Mouse (Mus musculus) large intestine, adult 2 months (tissue): ENCODE data around the gene Ric1. TPM values are rescaled to one million over a fixed set of nuclear protein-coding genes. Genes with fewer than 3 reads are reported as not detected.

Source experiments
- DNase-seq: peaks from one replicate; pipeline ENCODE4 v3.0.0-alpha.2; 2012; ENCODE audit warnings: low read depth, low spot score
- WGBS: fragments of 180-500 bp; shearing (Covaris S2); methylation state at CpG from one replicate; pipeline ENCODE4 v1.1.7; 2018; 5-methylcytosine and 5-hydroxymethylcytosine counted together
- polyA plus RNA-seq: library from polyadenylated mRNA; depleted of rRNA; stranded (reverse); fragments of >200 nt; gene quantifications from 2 replicates; pipeline ENCODE4 v1.2.3, GENCODE M21; 2012; rRNA removed

Ric1 gene
- 4.9 and 9.8 TPM in 2 replicates for polyA plus RNA-seq

- DNase-seq: no peak
- WGBS: 1% methylated on average over 80 of the region's 80 CpGs
Observed at GRCm38 (mm10) chr19:29521637-29522435, at the start of gene Ric1. Gene Ric1, plus strand, starts transcription at chr19:29522282.

GRCm38 (mm10) chr19:29472424-29472823 lies 49.7 kb upstream of the Ric1 start:
- WGBS: 42% methylated on average over 8 of the region's 8 CpGs
- DNase-seq: no peak

GRCm38 (mm10) chr19:29472946-29473345 lies 49.1 kb upstream of the Ric1 start:
- 57% methylated on average over 5 of the region's 5 CpGs for WGBS

GRCm38 (mm10) chr19:29474803-29475202 lies 47.3 kb upstream of the Ric1 start:
- WGBS: 39% methylated on average over 2 of the region's 2 CpGs
- DNase-seq: no peak

More at GRCm38 (mm10) chr19:29472946-29473345, 49.1 kb upstream of the Ric1 start:
- DNase-seq: no peak

- DNase-seq: peak; percentile 77
- 21% methylated on average over 4 of the region's 4 CpGs for WGBS
Observed at GRCm38 (mm10) chr19:29475210-29475620, 46.9 kb upstream of the Ric1 start.

- DNase-seq: no peak
- WGBS: 19% methylated on average over 4 of the region's 4 CpGs
Observed at GRCm38 (mm10) chr19:29478598-29478997, 43.5 kb upstream of the Ric1 start.

- WGBS: 73% methylated on average over 6 of the region's 6 CpGs
Observed at GRCm38 (mm10) chr19:29481578-29481977, 40.5 kb upstream of the Ric1 start.

GRCm38 (mm10) chr19:29482148-29482547 lies 39.9 kb upstream of the Ric1 start:
- no peak for DNase-seq
- WGBS: 91% methylated on average over 5 of the region's 5 CpGs

More at GRCm38 (mm10) chr19:29481578-29481977, 40.5 kb upstream of the Ric1 start:
- DNase-seq: no peak

- no peak for DNase-seq
- 74% methylated on average over 3 of the region's 3 CpGs for WGBS
Observed at GRCm38 (mm10) chr19:29482637-29483036, 39.4 kb upstream of the Ric1 start.

- 78% methylated on average over 2 of the region's 2 CpGs for WGBS
- DNase-seq: no peak
Observed at GRCm38 (mm10) chr19:29483386-29483785, 38.7 kb upstream of the Ric1 start.

- 41% methylated on average over 2 of the region's 2 CpGs for WGBS
- no peak for DNase-seq
Observed at GRCm38 (mm10) chr19:29484537-29484936, 37.5 kb upstream of the Ric1 start.

- no peak for DNase-seq
- 86% methylated on average over 3 of the region's 3 CpGs for WGBS
Observed at GRCm38 (mm10) chr19:29485257-29485948, 36.7 kb upstream of the Ric1 start.

- 88% methylated on average over 7 of the region's 7 CpGs for WGBS
- DNase-seq: no peak
Observed at GRCm38 (mm10) chr19:29486545-29487206, 35.4 kb upstream of the Ric1 start.

GRCm38 (mm10) chr19:29487326-29488072 lies 34.6 kb upstream of the Ric1 start:
- 85% methylated on average over 14 of the region's 14 CpGs for WGBS
- DNase-seq: no peak

- 42% methylated on average over 6 of the region's 6 CpGs for WGBS
Observed at GRCm38 (mm10) chr19:29488073-29488390, 34.0 kb upstream of the Ric1 start.

GRCm38 (mm10) chr19:29488420-29488819 lies 33.7 kb upstream of the Ric1 start:
- WGBS: 56% methylated on average over 10 of the region's 10 CpGs
- DNase-seq: no peak

More at GRCm38 (mm10) chr19:29488073-29488390, 34.0 kb upstream of the Ric1 start:
- DNase-seq: no peak

GRCm38 (mm10) chr19:29489785-29490284 lies 32.2 kb upstream of the Ric1 start:
- no peak for DNase-seq
- 49% methylated on average over 3 of the region's 3 CpGs for WGBS

- no peak for DNase-seq
- WGBS: 85% methylated on average over 9 of the region's 9 CpGs
Observed at GRCm38 (mm10) chr19:29491467-29491866, 30.6 kb upstream of the Ric1 start.

GRCm38 (mm10) chr19:29494454-29494853 lies 27.6 kb upstream of the Ric1 start:
- no peak for DNase-seq
- WGBS: 76% methylated on average over 4 of the region's 4 CpGs
